Mouse (Mus musculus): ENCODE measurements around the gene Musk. TPM values are rescaled to one million over a fixed set of nuclear protein-coding genes. Genes with fewer than 3 reads are reported as not detected.
"Not testable (repeated sequence)": the region's sequence is repeated elsewhere in the genome, so short reads cannot be mapped to it uniquely, and the experiment has no call there.

The Musk gene
- 0.42 and 0.48 TPM in 2 replicates for polyA plus RNA-seq (2014; fragmentation: Nextera tagmentation; extraction: Ambion mirVana)

- ATAC-seq (ENCODE audit: low FRiP score): no peak
- no peaks in the 10 kb centered on the region for H3K4me1 ChIP-seq (replicated peaks; ENCODE audit: control insufficient read depth, insufficient read depth, low read length)
- no peak for DNase-seq (ENCODE audit: low spot score)
- no peak within 1 kb of the TSS for H3K4me3 ChIP-seq (ENCODE audit: low read depth, low read length)
- H3K36me3 ChIP-seq (ENCODE audit: control insufficient read depth, insufficient read depth, low read length): no peaks in the 10 kb centered on the region
- no peak within 1 kb of the TSS for H3K4me2 ChIP-seq (replicated peaks; ENCODE audit: low read depth, low read length)
- no peak within 1 kb of the TSS for H3K27ac ChIP-seq (ENCODE audit: low read depth, low read length)
- WGBS: 71% methylated on average over 11 of the region's 11 CpGs
- H3K9ac ChIP-seq (ENCODE audit: low read depth, low read length): no peak within 1 kb of the TSS
- H3K27me3 ChIP-seq (ENCODE audit: control insufficient read depth, insufficient read depth, low read length): no peaks in the 10 kb centered on the region
- H3K9me3 ChIP-seq (ENCODE audit: control insufficient read depth, low read length): no peaks in the 10 kb centered on the region
These were observed at the start of gene Musk for GRCm38 (mm10) chr4:58285687-58286086. Musk (plus strand) TSS chr4:58285960.

DNA sequence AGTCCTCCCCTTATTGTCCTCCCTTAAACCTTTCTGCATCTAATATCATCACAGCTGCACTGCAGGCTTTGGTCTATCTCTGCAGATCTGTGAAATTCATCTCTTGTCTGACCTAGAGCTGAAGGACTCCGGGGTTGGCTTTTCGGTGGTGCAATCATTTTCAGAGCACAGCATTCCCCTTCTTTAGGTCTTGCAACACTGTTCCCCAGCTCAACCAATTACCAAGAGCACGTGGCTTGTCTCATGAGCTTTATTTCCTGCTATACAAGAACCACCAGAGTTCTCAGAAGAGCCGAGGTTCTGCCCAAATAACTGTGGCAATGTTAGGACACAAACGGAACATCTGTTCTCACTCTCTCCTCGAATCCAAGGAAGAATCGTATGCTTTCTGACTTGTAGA is 45.3 kb upstream of the Musk start:
- H3K36me3 ChIP-seq (ENCODE audit: control insufficient read depth, insufficient read depth, low read length): no peaks in the 10 kb centered on the region
- no peaks in the 10 kb centered on the region for H3K4me1 ChIP-seq (replicated peaks; ENCODE audit: control insufficient read depth, insufficient read depth, low read length)
- DNase-seq (ENCODE audit: low spot score) (no peak), ATAC-seq (ENCODE audit: low FRiP score) (no peak)
- no peaks in the 10 kb centered on the region for H3K27me3 ChIP-seq (ENCODE audit: control insufficient read depth, insufficient read depth, low read length)
- H3K27ac ChIP-seq (ENCODE audit: low read depth, low read length): no peak overlapping the region
- WGBS: 84% methylated on average over 7 of the region's 7 CpGs
- H3K9ac ChIP-seq (ENCODE audit: low read depth, low read length): no peak overlapping the region
- H3K4me3 ChIP-seq (ENCODE audit: low read depth, low read length): no peak overlapping the region
- no peak overlapping the region for H3K4me2 ChIP-seq (replicated peaks; ENCODE audit: low read depth, low read length)
- no peaks in the 10 kb centered on the region for H3K9me3 ChIP-seq (ENCODE audit: control insufficient read depth, low read length)

DNA sequence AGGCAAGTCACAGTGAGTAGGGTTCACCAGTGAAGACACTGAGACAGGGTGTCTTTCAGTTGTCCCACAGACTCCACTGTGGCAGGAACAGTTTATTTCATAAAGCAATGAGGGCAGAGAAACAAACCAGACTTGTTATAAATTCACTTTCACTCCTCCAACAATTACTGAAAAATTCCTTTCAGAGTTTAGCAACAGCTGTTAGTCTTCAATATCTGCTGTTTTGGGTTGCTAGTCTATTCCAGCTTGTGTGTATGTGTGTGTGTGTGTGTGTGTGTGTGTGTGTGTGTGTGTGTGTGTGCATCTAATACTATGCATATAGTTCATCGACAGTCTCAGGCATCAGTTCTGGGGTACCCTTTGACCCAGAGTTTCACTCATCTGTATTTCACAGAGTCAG is 40.2 kb upstream of the Musk start:
- 75% methylated on average over 1 of the region's 1 CpGs for WGBS
- no peak for DNase-seq (ENCODE audit: low spot score)
- Histone ChIP-seq H3K36me3 (ENCODE audit: control insufficient read depth, insufficient read depth, low read length) (no peaks in the 10 kb centered on the region), H3K27ac (ENCODE audit: low read depth, low read length) (no peak overlapping the region), H3K27me3 (ENCODE audit: control insufficient read depth, insufficient read depth, low read length) (no peaks in the 10 kb centered on the region), H3K4me3 (ENCODE audit: low read depth, low read length) (no peak overlapping the region), H3K4me1 (replicated peaks; ENCODE audit: control insufficient read depth, insufficient read depth, low read length) (no peaks in the 10 kb centered on the region), H3K9me3 (ENCODE audit: control insufficient read depth, low read length) (no peaks in the 10 kb centered on the region), H3K4me2 (replicated peaks; ENCODE audit: low read depth, low read length) (no peak overlapping the region), H3K9ac (ENCODE audit: low read depth, low read length) (no peak overlapping the region)
- no peak for ATAC-seq (ENCODE audit: low FRiP score)

DNA sequence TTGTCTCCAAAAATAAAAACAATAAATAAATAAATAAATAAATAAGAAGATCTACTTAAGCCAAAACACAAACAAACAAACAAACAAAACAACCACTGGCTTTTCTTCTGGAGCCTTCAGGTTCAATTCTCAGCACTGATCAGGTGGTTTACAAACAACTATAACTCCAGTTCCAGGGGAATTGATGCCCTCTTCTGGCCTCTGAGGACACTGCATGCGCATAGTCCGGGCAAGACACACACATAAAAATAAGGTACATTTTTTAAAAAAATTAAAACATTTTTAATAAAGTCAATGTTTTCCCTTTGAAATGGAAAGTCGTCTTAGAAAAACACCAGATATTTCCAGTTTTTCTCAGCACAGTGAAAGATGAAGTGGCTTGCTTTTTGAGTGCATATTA is 33.4 kb upstream of the Musk start:
- Histone ChIP-seq H3K9me3 (ENCODE audit: control insufficient read depth, low read length) (no peaks in the 10 kb centered on the region), H3K27ac (ENCODE audit: low read depth, low read length) (no peak overlapping the region), H3K4me2 (replicated peaks; ENCODE audit: low read depth, low read length) (no peak overlapping the region), H3K9ac (ENCODE audit: low read depth, low read length) (no peak overlapping the region), H3K36me3 (ENCODE audit: control insufficient read depth, insufficient read depth, low read length) (no peaks in the 10 kb centered on the region), H3K4me1 (replicated peaks; ENCODE audit: control insufficient read depth, insufficient read depth, low read length) (no peaks in the 10 kb centered on the region), H3K27me3 (ENCODE audit: control insufficient read depth, insufficient read depth, low read length) (no peaks in the 10 kb centered on the region), H3K4me3 (ENCODE audit: low read depth, low read length) (no peak overlapping the region)
- 90% methylated on average over 3 of the region's 3 CpGs for WGBS
- ATAC-seq (ENCODE audit: low FRiP score) (no peak), DNase-seq (ENCODE audit: low spot score) (no peak)

- Histone ChIP-seq H3K9me3 (ENCODE audit: control insufficient read depth, low read length) (no peaks in the 10 kb centered on the region), H3K4me2 (replicated peaks; ENCODE audit: low read depth, low read length) (no peak overlapping the region), H3K27me3 (ENCODE audit: control insufficient read depth, insufficient read depth, low read length) (no peaks in the 10 kb centered on the region), H3K4me3 (ENCODE audit: low read depth, low read length) (no peak overlapping the region), H3K4me1 (replicated peaks; ENCODE audit: control insufficient read depth, insufficient read depth, low read length) (no peaks in the 10 kb centered on the region), H3K9ac (ENCODE audit: low read depth, low read length) (no peak overlapping the region), H3K27ac (ENCODE audit: low read depth, low read length) (no peak overlapping the region), H3K36me3 (ENCODE audit: control insufficient read depth, insufficient read depth, low read length) (no peaks in the 10 kb centered on the region)
- 40% methylated on average over 5 of the region's 5 CpGs for WGBS
- peak; percentile 74 for DNase-seq (ENCODE audit: low spot score)
- no peak for ATAC-seq (ENCODE audit: low FRiP score)
These were observed 32.4 kb upstream of the Musk start for GRCm38 (mm10) chr4:58253410-58253809.

GRCm38 (mm10) chr4:58260767-58261166 is 25.0 kb upstream of the Musk start:
- H3K4me3 ChIP-seq (ENCODE audit: low read depth, low read length); H3K9me3 ChIP-seq (ENCODE audit: control insufficient read depth, low read length); H3K4me1 ChIP-seq (replicated peaks; ENCODE audit: control insufficient read depth, insufficient read depth, low read length); H3K36me3 ChIP-seq (ENCODE audit: control insufficient read depth, insufficient read depth, low read length); H3K4me2 ChIP-seq (replicated peaks; ENCODE audit: low read depth, low read length); H3K27ac ChIP-seq (ENCODE audit: low read depth, low read length); H3K9ac ChIP-seq (ENCODE audit: low read depth, low read length); DNase-seq (ENCODE audit: low spot score); H3K27me3 ChIP-seq (ENCODE audit: control insufficient read depth, insufficient read depth, low read length); ATAC-seq (ENCODE audit: low FRiP score): not testable (repeated sequence)
- 95% methylated on average over 21 of the region's 21 CpGs for WGBS

- Histone ChIP-seq H3K4me1 (replicated peaks; ENCODE audit: control insufficient read depth, insufficient read depth, low read length) (no peaks in the 10 kb centered on the region), H3K27ac (ENCODE audit: low read depth, low read length) (no peak overlapping the region), H3K9me3 (ENCODE audit: control insufficient read depth, low read length) (no peaks in the 10 kb centered on the region), H3K36me3 (ENCODE audit: control insufficient read depth, insufficient read depth, low read length) (no peaks in the 10 kb centered on the region), H3K4me2 (replicated peaks; ENCODE audit: low read depth, low read length) (no peak overlapping the region), H3K9ac (ENCODE audit: low read depth, low read length) (no peak overlapping the region), H3K27me3 (ENCODE audit: control insufficient read depth, insufficient read depth, low read length) (no peaks in the 10 kb centered on the region), H3K4me3 (ENCODE audit: low read depth, low read length) (no peak overlapping the region)
- WGBS: 61% methylated on average over 7 of the region's 7 CpGs
- ATAC-seq (ENCODE audit: low FRiP score) (no peak), DNase-seq (ENCODE audit: low spot score) (peak; percentile 59)
These were observed 19.5 kb upstream of the Musk start for GRCm38 (mm10) chr4:58266294-58266693.

- no peaks in the 10 kb centered on the region for H3K9me3 ChIP-seq (ENCODE audit: control insufficient read depth, low read length)
- no peak overlapping the region for H3K4me2 ChIP-seq (replicated peaks; ENCODE audit: low read depth, low read length)
- H3K4me3 ChIP-seq (ENCODE audit: low read depth, low read length): no peak overlapping the region
- H3K36me3 ChIP-seq (ENCODE audit: control insufficient read depth, insufficient read depth, low read length): no peaks in the 10 kb centered on the region
- no peak for ATAC-seq (ENCODE audit: low FRiP score)
- no peaks in the 10 kb centered on the region for H3K27me3 ChIP-seq (ENCODE audit: control insufficient read depth, insufficient read depth, low read length)
- H3K9ac ChIP-seq (ENCODE audit: low read depth, low read length): no peak overlapping the region
- no peak overlapping the region for H3K27ac ChIP-seq (ENCODE audit: low read depth, low read length)
- DNase-seq (ENCODE audit: low spot score): no peak
- WGBS: 82% methylated on average over 4 of the region's 4 CpGs
- H3K4me1 ChIP-seq (replicated peaks; ENCODE audit: control insufficient read depth, insufficient read depth, low read length): no peaks in the 10 kb centered on the region
These were observed 16.7 kb upstream of the Musk start for GRCm38 (mm10) chr4:58268897-58269542.

DNA sequence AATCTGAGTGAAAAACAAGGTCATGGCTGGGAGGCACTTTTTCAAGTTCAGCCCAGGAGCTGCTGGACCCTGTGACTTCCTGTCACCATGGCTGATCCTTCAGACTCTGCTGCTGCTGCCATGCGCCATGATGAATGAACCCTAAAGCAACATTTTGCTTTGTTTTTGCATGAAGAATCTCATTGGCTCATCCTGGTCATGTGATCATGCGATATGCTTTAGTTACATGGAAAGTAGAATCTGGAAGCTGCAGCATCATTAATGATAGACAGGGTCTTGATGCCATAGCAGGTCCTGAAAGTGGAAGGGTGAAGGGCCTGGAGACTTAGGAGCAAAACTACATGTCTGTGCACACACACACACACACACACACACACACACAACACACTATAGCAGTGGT is 15.8 kb upstream of the Musk start:
- H3K27ac ChIP-seq (ENCODE audit: low read depth, low read length): no peak overlapping the region
- ATAC-seq (ENCODE audit: low FRiP score): no peak
- H3K4me2 ChIP-seq (replicated peaks; ENCODE audit: low read depth, low read length): no peak overlapping the region
- no peak for DNase-seq (ENCODE audit: low spot score)
- 91% methylated on average over 2 of the region's 2 CpGs for WGBS
- no peak overlapping the region for H3K9ac ChIP-seq (ENCODE audit: low read depth, low read length)
- H3K9me3 ChIP-seq (ENCODE audit: control insufficient read depth, low read length): no peaks in the 10 kb centered on the region
- H3K4me3 ChIP-seq (ENCODE audit: low read depth, low read length): no peak overlapping the region
- no peaks in the 10 kb centered on the region for H3K36me3 ChIP-seq (ENCODE audit: control insufficient read depth, insufficient read depth, low read length)
- H3K27me3 ChIP-seq (ENCODE audit: control insufficient read depth, insufficient read depth, low read length): no peaks in the 10 kb centered on the region
- no peaks in the 10 kb centered on the region for H3K4me1 ChIP-seq (replicated peaks; ENCODE audit: control insufficient read depth, insufficient read depth, low read length)

Data from hindbrain, embryonic 11.5 days (tissue).